In genomic region chr2:165417291-165417690, GRCm38 (mm10) we compare ENCODE assay signal across 10 mouse cellular contexts. TPM values are rescaled to one million over a fixed set of nuclear protein-coding genes. Genes with fewer than 3 reads are reported as not detected.
A peak's percentile ranks its signal among the peaks of the same experiment; 100 is the strongest.
DNase-seq lines count a peak whose midpoint lies in the region; ATAC-seq and TF ChIP-seq lines count a peak whose summit lies in the region.
"Had no signal": no experiment of that assay in that cellular context is flagged by ENCODE, and none has a peak within 500 bp of the region (broad histone marks: within the 10 kb centered on the region; RNA-seq: fewer than 3 reads in every experiment).

No protein-coding gene starts in this region.

- H3K4me1 ChIP-seq in heart, embryonic 13.5 days = peaks cover 23% of the 10 kb centered on the region
- H3K4me1 ChIP-seq in heart, postnatal 0 days (ENCODE audit: control insufficient read depth, insufficient read depth) = no peaks in the 10 kb centered on the region
- H3K4me1 ChIP-seq in midbrain, embryonic 13.5 days (replicated peaks) = peaks cover 60% of the 10 kb centered on the region
- no peaks in the 10 kb centered on the region for H3K4me1 ChIP-seq in intestine, postnatal 0 days (replicated peaks; ENCODE audit: control insufficient read depth, insufficient read depth, low read length)
- H3K4me1 ChIP-seq in lung, postnatal 0 days (ENCODE audit: insufficient read depth, low read depth, low read length) = no peaks in the 10 kb centered on the region

- 0 out of 2 replicates have a peak overlapping the region, but pooled peaks have one; percentile 10 for H3K27ac ChIP-seq in heart, embryonic 13.5 days (replicated peaks)
- H3K27ac ChIP-seq in heart, postnatal 0 days (ENCODE audit: low read depth) = no peak overlapping the region
- peak overlapping the region; percentile 71 for H3K27ac ChIP-seq in midbrain, embryonic 13.5 days
- no peak overlapping the region for H3K27ac ChIP-seq in intestine, postnatal 0 days (ENCODE audit: low read depth, low read length)
- no peak overlapping the region for H3K27ac ChIP-seq in lung, postnatal 0 days (ENCODE audit: low read length)

- no peak for TF ChIP-seq EP300 in heart, postnatal 0 days (IDR thresholded peaks at IDR 0.05; ENCODE audit: low read depth)
- TF ChIP-seq EP300 in lung, postnatal 0 days (IDR thresholded peaks at IDR 0.05) = no peak

- 50% methylated on average over 7 of the region's 7 CpGs for WGBS in heart, embryonic 13.5 days
- 54% methylated on average over 7 of the region's 7 CpGs for WGBS in heart, postnatal 0 days
- WGBS in midbrain, embryonic 13.5 days = 38% methylated on average over 7 of the region's 7 CpGs
- 71% methylated on average over 7 of the region's 7 CpGs for WGBS in intestine, postnatal 0 days
- WGBS in lung, postnatal 0 days = 51% methylated on average over 7 of the region's 7 CpGs

- no peak overlapping the region for H3K9ac ChIP-seq in heart, embryonic 13.5 days
- no peak overlapping the region for H3K9ac ChIP-seq in heart, postnatal 0 days (replicated peaks; ENCODE audit: low read depth, low read length)
- H3K9ac ChIP-seq in midbrain, embryonic 13.5 days (replicated peaks) = no peak overlapping the region
- no peak overlapping the region for H3K9ac ChIP-seq in intestine, postnatal 0 days (ENCODE audit: low read depth, low read length)
- H3K9ac ChIP-seq in lung, postnatal 0 days (replicated peaks; ENCODE audit: low read depth) = no peak overlapping the region

- no peak for ATAC-seq in heart, embryonic 13.5 days (ENCODE audit: extremely low read depth, insufficient number of reproducible peaks, low FRiP score, low TSS enrichment)
- peak; percentile 53; the same call in 1 of the 2 replicates for ATAC-seq in heart, postnatal 0 days (ENCODE audit: insufficient read depth, low read depth)
- peak; percentile 74 for ATAC-seq in midbrain, embryonic 13.5 days
- ATAC-seq in intestine, postnatal 0 days = no peak
- ATAC-seq in lung, postnatal 0 days = no peak

- TF ChIP-seq CTCF in heart, postnatal 0 days (IDR thresholded peaks at IDR 0.05; ENCODE audit: low read depth) = no peak
- no peak for TF ChIP-seq CTCF in intestine, postnatal 0 days (IDR thresholded peaks at IDR 0.05; ENCODE audit: low read depth)
- TF ChIP-seq CTCF in lung, postnatal 0 days (IDR thresholded peaks at IDR 0.05) = no peak

- no peak overlapping the region for H3K4me3 ChIP-seq in heart, embryonic 13.5 days
- no peak overlapping the region for H3K4me3 ChIP-seq in heart, postnatal 0 days (ENCODE audit: low read depth, low read length)
- H3K4me3 ChIP-seq in midbrain, embryonic 13.5 days (replicated peaks) = no peak overlapping the region
- H3K4me3 ChIP-seq in intestine, postnatal 0 days (ENCODE audit: low read depth, low read length) = no peak overlapping the region
- no peak overlapping the region for H3K4me3 ChIP-seq in lung, postnatal 0 days (ENCODE audit: low read depth, low read length)
- H3K4me3 ChIP-seq: erythroblast, embryonic 14.5 days had no signal

- H3K27me3 ChIP-seq in heart, embryonic 13.5 days (replicated peaks) = no peaks in the 10 kb centered on the region
- H3K27me3 ChIP-seq in heart, postnatal 0 days (ENCODE audit: control insufficient read depth, insufficient read depth, low read length) = no peaks in the 10 kb centered on the region
- H3K27me3 ChIP-seq in midbrain, embryonic 13.5 days = no peaks in the 10 kb centered on the region
- no peaks in the 10 kb centered on the region for H3K27me3 ChIP-seq in intestine, postnatal 0 days (replicated peaks; ENCODE audit: control insufficient read depth, insufficient read depth, low read length)
- H3K27me3 ChIP-seq in lung, postnatal 0 days (replicated peaks; ENCODE audit: insufficient read depth, low read length) = no peaks in the 10 kb centered on the region

- no peaks in the 10 kb centered on the region for H3K9me3 ChIP-seq in heart, embryonic 13.5 days
- H3K9me3 ChIP-seq in heart, postnatal 0 days (replicated peaks; ENCODE audit: control insufficient read depth, low read length) = no peaks in the 10 kb centered on the region
- no peaks in the 10 kb centered on the region for H3K9me3 ChIP-seq in midbrain, embryonic 13.5 days
- no peaks in the 10 kb centered on the region for H3K9me3 ChIP-seq in intestine, postnatal 0 days (ENCODE audit: control insufficient read depth)
- H3K9me3 ChIP-seq in lung, postnatal 0 days (ENCODE audit: low read length) = no peaks in the 10 kb centered on the region

- no peak for DNase-seq in heart, adult 9 months (ENCODE audit: low spot score in 2 of 2)
- peak; percentile 57 for DNase-seq in cerebellum, adult 9-11 months
- no peak for DNase-seq in heart, postnatal 0 days (ENCODE audit: low spot score)
- peak; percentile 67 to 68 for DNase-seq in layer of hippocampus, postnatal 14 days (ENCODE audit: low spot score in 2 of 2)
- DNase-seq in lung, postnatal 0 days (ENCODE audit: low spot score) = no peak

- no peaks in the 10 kb centered on the region for H3K36me3 ChIP-seq in heart, embryonic 13.5 days
- no peaks in the 10 kb centered on the region for H3K36me3 ChIP-seq in heart, postnatal 0 days (replicated peaks; ENCODE audit: control insufficient read depth, insufficient read depth, low read length)
- H3K36me3 ChIP-seq in midbrain, embryonic 13.5 days = no peaks in the 10 kb centered on the region
- H3K36me3 ChIP-seq in intestine, postnatal 0 days (ENCODE audit: control insufficient read depth, insufficient read depth) = no peaks in the 10 kb centered on the region
- no peaks in the 10 kb centered on the region for H3K36me3 ChIP-seq in lung, postnatal 0 days (ENCODE audit: insufficient read depth, low read length)

- H3K4me2 ChIP-seq in heart, embryonic 13.5 days = no peak overlapping the region
- H3K4me2 ChIP-seq in heart, postnatal 0 days (ENCODE audit: low read depth, low read length) = no peak overlapping the region
- H3K4me2 ChIP-seq in midbrain, embryonic 13.5 days (replicated peaks) = no peak overlapping the region
- no peak overlapping the region for H3K4me2 ChIP-seq in intestine, postnatal 0 days (replicated peaks; ENCODE audit: low read depth)
- no peak overlapping the region for H3K4me2 ChIP-seq in lung, postnatal 0 days (replicated peaks; ENCODE audit: low read depth, low read length)

RNA-seq across cellular contexts. Expression of gene Ocstamp, which starts 17.1 kb away (rescaled TPM):
- polyA plus RNA-seq in heart, embryonic 13.5 days (2015; fragmentation: Nextera tagmentation; extraction: Ambion mirVana) = 0.18 TPM in 1 of 2 replicates, not detected in the other
- total RNA-seq in heart, postnatal 0 days (2014; rRNA removed; ENCODE audit: low replicate concordance) = not detected in 2 replicates
- polyA plus RNA-seq in heart, postnatal 0 days (2015; fragmentation: Nextera tagmentation; extraction: Ambion mirVana) = 0.07 TPM in 1 of 2 replicates, not detected in the other
- total RNA-seq in layer of hippocampus, postnatal 14 days (2021) = not detected
- not detected in 2 replicates for polyA plus RNA-seq in midbrain, embryonic 13.5 days (2015; fragmentation: Nextera tagmentation; extraction: Ambion mirVana)
- polyA plus RNA-seq in intestine, postnatal 0 days (2015; fragmentation: Nextera tagmentation; extraction: Ambion mirVana) = 1.7 and 1.8 TPM in 2 replicates
- polyA plus RNA-seq in lung, postnatal 0 days (2015; fragmentation: Nextera tagmentation; extraction: Ambion mirVana) = 0.15 and 0.20 TPM in 2 replicates
- total RNA-seq: neutrophil, adult 5-6 weeks had no signal

RNA-seq across cellular contexts. Expression of gene Zfp334, which starts 29.2 kb away (rescaled TPM):
- 5.1 and 5.2 TPM in 2 replicates for polyA plus RNA-seq in heart, embryonic 13.5 days (2015; fragmentation: Nextera tagmentation; extraction: Ambion mirVana)
- total RNA-seq in heart, postnatal 0 days (2014; rRNA removed; ENCODE audit: low replicate concordance) = 2.7 and 3.3 TPM in 2 replicates
- 1.4 and 1.6 TPM in 2 replicates for polyA plus RNA-seq in heart, postnatal 0 days (2015; fragmentation: Nextera tagmentation; extraction: Ambion mirVana)
- 10 to 100 TPM; 12.6 to 13.4 TPM for total RNA-seq in layer of hippocampus, postnatal 14 days (2021)
- 14.1 and 14.5 TPM in 2 replicates for polyA plus RNA-seq in midbrain, embryonic 13.5 days (2015; fragmentation: Nextera tagmentation; extraction: Ambion mirVana)
- polyA plus RNA-seq in intestine, postnatal 0 days (2015; fragmentation: Nextera tagmentation; extraction: Ambion mirVana) = 0.82 and 0.90 TPM in 2 replicates
- 2.5 and 2.6 TPM in 2 replicates for polyA plus RNA-seq in lung, postnatal 0 days (2015; fragmentation: Nextera tagmentation; extraction: Ambion mirVana)
- total RNA-seq: neutrophil, adult 5-6 weeks had no signal
- polyA plus RNA-seq: erythroblast, embryonic 14.5 days had no signal

RNA-seq across cellular contexts. Expression of gene Zfp663, which starts 48.8 kb away (rescaled TPM):
- 0.16 TPM in 1 of 2 replicates, not detected in the other for polyA plus RNA-seq in heart, embryonic 13.5 days (2015; fragmentation: Nextera tagmentation; extraction: Ambion mirVana)
- not detected in 2 replicates for total RNA-seq in heart, postnatal 0 days (2014; rRNA removed; ENCODE audit: low replicate concordance)
- polyA plus RNA-seq in heart, postnatal 0 days (2015; fragmentation: Nextera tagmentation; extraction: Ambion mirVana) = 0.07 TPM in 1 of 2 replicates, not detected in the other
- 1 to 10 TPM; 1.2 to 1.3 TPM for total RNA-seq in layer of hippocampus, postnatal 14 days (2021)
- 10.4 and 10.5 TPM in 2 replicates for polyA plus RNA-seq in midbrain, embryonic 13.5 days (2015; fragmentation: Nextera tagmentation; extraction: Ambion mirVana)
- 0.23 and 0.44 TPM in 2 replicates for polyA plus RNA-seq in intestine, postnatal 0 days (2015; fragmentation: Nextera tagmentation; extraction: Ambion mirVana)
- polyA plus RNA-seq in lung, postnatal 0 days (2015; fragmentation: Nextera tagmentation; extraction: Ambion mirVana) = 1.2 and 2.0 TPM in 2 replicates
- total RNA-seq: neutrophil, adult 5-6 weeks had no signal
- polyA plus RNA-seq: erythroblast, embryonic 14.5 days had no signal

RNA-seq across cellular contexts. Expression of gene Slc13a3, which starts 55.7 kb away (rescaled TPM):
- polyA plus RNA-seq in heart, embryonic 13.5 days (2015; fragmentation: Nextera tagmentation; extraction: Ambion mirVana) = 0.18 and 0.23 TPM in 2 replicates
- 0.04 TPM in 1 of 2 replicates, not detected in the other for total RNA-seq in heart, postnatal 0 days (2014; rRNA removed; ENCODE audit: low replicate concordance)
- polyA plus RNA-seq in heart, postnatal 0 days (2015; fragmentation: Nextera tagmentation; extraction: Ambion mirVana) = 0.14 and 0.16 TPM in 2 replicates
- 10 to 100 TPM; 13.0 to 19.6 TPM for total RNA-seq in layer of hippocampus, postnatal 14 days (2021)
- polyA plus RNA-seq in midbrain, embryonic 13.5 days (2015; fragmentation: Nextera tagmentation; extraction: Ambion mirVana) = 3.4 TPM in 2 replicates
- polyA plus RNA-seq in intestine, postnatal 0 days (2015; fragmentation: Nextera tagmentation; extraction: Ambion mirVana) = 0.10 TPM in 1 of 2 replicates, not detected in the other
- polyA plus RNA-seq in lung, postnatal 0 days (2015; fragmentation: Nextera tagmentation; extraction: Ambion mirVana) = 0.65 and 0.90 TPM in 2 replicates
- total RNA-seq: neutrophil, adult 5-6 weeks had no signal

Comparison
In these comparisons a context has a peak if more than half of its experiments do, and no peak if none do; other contexts are left out.
1. ATAC-seq: peak in heart, postnatal 0 days (single experiment) and midbrain, embryonic 13.5 days (single experiment); none in heart, embryonic 13.5 days (single experiment), intestine, postnatal 0 days (single experiment) and lung, postnatal 0 days (single experiment).
2. H3K27ac ChIP-seq: peak in heart, embryonic 13.5 days (single experiment) and midbrain, embryonic 13.5 days (single experiment); none in heart, postnatal 0 days (single experiment), intestine, postnatal 0 days (single experiment) and lung, postnatal 0 days (single experiment).
3. DNase-seq: peak in cerebellum, adult 9-11 months (single experiment) and layer of hippocampus, postnatal 14 days (2 of 2); none in heart, adult 9 months (0 of 2), heart, postnatal 0 days (single experiment) and lung, postnatal 0 days (single experiment).